Mouse (Mus musculus): ENCODE measurements at regions not wholly inside any gene's neighbourhood (a gene's known extent, or its start where the extent isn't known, plus 50 kb on each side); places are given as distances from the start of the nearest gene placed in this dataset.

GRCm38 (mm10) chr11:14769008-14769407, 169.9 kb downstream of the Pom121l12 start:
- DNase-seq (ENCODE audit: low spot score in 2 of 2), result no peak

DNA sequence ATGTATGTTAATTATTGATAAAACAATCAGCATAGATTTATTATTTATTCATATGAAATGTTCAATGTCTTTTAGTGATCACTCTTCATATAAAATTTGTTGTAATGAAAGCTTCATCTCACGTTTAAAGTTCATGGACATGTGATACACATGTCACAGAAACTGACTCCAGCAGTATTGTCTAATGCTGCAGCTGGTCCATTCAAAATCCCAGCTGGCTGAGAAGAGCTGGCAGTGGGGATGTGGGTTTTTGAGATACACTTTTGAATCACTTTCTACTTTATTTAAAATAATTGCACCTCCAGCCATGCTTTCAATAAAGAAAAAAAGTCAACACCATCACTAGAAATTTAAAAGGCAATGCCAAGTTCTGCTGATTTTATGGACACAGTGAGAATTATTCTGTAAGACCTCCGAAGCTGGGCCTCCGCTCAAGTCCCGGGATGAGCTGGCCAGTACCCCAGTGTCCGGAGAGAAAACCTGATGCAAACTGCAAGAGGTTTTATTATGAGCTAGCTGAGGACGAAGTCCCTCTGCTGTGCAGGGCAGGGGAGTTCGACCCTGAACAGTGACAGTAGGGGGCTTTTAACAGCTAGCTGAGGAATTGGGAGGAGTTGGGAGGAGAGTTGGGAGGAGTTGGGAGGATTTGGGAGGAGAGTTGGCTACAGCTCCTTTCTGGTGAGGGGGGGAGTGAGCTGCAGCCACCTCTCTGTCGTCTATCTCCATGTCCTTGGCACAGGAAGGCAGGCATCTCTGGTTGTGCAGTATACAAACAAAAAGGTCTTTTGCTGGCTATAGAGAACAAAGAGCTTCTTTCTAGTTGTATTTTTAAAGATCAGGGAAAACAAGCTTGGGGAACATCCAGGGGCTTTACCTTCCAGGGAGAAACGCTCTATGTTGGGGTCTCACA, 170.6 kb downstream of the Pom121l12 start:
- DNase-seq (ENCODE audit: low spot score in 2 of 2), result peak in 1 of 2 experiments; percentile 26

DNA sequence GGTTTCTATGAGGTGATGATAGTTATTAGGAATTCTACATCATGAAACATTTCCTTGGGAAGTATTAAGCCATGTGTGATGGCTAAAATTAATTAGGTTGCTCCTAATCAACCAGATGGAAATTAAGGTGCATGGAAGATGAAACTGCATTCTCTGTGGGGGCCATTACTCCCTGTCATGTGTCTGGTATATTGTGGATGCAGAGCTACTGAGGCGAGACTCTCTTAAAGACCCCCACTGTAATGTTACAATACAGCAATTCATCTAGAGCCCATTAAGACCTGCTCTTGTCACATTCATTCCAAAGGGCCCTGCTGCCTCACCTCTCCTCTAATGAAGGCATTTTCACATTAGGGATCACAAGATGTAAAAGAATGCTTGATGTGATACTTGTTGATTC, 199.2 kb downstream of the Pom121l12 start:
- no peak for DNase-seq (ENCODE audit: low spot score in 2 of 2)

GRCm38 (mm10) chr11:14799227-14799626, 200.2 kb downstream of the Pom121l12 start:
- DNase-seq (ENCODE audit: low spot score in 2 of 2), result no peak

DNA sequence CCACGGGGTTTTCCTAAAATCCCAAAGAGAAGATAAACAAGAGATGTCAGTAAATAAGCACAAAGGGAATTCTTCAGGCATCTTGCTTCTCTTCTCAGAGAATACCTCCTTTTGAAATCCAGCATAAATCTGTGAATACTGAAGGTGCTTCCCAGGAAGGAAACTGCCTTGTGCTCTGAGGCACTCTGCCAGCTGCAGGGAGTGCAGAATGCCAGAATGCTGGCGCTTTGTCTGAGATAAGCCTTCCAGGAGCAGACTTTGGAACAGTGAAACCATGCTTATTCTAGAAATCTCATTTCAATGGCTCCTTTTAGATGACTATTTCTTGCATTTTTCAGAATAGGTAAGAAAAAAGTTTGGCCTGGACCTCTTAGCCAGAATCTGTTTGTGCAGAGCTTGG, 219.9 kb downstream of the Pom121l12 start:
- no peak for DNase-seq (ENCODE audit: low spot score in 2 of 2)

All from gastrocnemius, postnatal 4 days (tissue).